Mouse (Mus musculus) midbrain, embryonic 12.5 days (tissue): ENCODE data around the gene Cacna2d3. TPM values are rescaled to one million over a fixed set of nuclear protein-coding genes. Genes with fewer than 3 reads are reported as not detected.
A peak's percentile ranks its signal among the peaks of the same experiment; 100 is the strongest.

Experiments used
- ATAC-seq: fragments of 200-750 bp; cut with Nextera tagmentation; 2 replicates; pipeline ENCODE4 v1.8.0; 2017; ENCODE audit warnings: low read depth, moderate TSS enrichment, moderate library complexity; ENCODE audit not compliant: low FRiP score
- H3K27ac ChIP-seq: fragments of 300-500 bp; sonication (generic); replicated peaks from 2 replicates; pipeline ENCODE4 v1.5.1; 2016; ENCODE audit warnings: mild to moderate bottlenecking
- H3K27me3 ChIP-seq: fragments of 300-500 bp; sonication (generic); 2 replicates; pipeline ENCODE4 v1.6.1; 2016; ENCODE audit warnings: mild to moderate bottlenecking
- H3K36me3 ChIP-seq: fragments of 300-500 bp; sonication (generic); 2 replicates; pipeline ENCODE4 v1.6.1; 2016
- H3K4me1 ChIP-seq: fragments of 300-500 bp; sonication (generic); 2 replicates; pipeline ENCODE4 v1.6.1; 2016
- H3K4me2 ChIP-seq: fragments of 300-500 bp; sonication (generic); replicated peaks from 2 replicates; pipeline ENCODE4 v1.6.1; 2016; ENCODE audit warnings: mild to moderate bottlenecking, moderate library complexity
- H3K4me3 ChIP-seq: fragments of 300-500 bp; sonication (generic); 2 replicates; pipeline ENCODE4 v1.5.1; 2016; ENCODE audit warnings: mild to moderate bottlenecking
- H3K9ac ChIP-seq: fragments of 300-500 bp; sonication (generic); replicated peaks from 2 replicates; pipeline ENCODE4 v1.6.1; 2016; ENCODE audit warnings: mild to moderate bottlenecking, moderate library complexity
- H3K9me3 ChIP-seq: fragments of 300-500 bp; sonication (generic); 2 replicates; pipeline ENCODE4 v1.6.1; 2016; ENCODE audit warnings: mild to moderate bottlenecking
- WGBS: fragments of 180-500 bp; shearing (Covaris S2); methylation state at CpG from one replicate; pipeline ENCODE4 v1.1.7; 2016; 5-methylcytosine and 5-hydroxymethylcytosine counted together
- polyA plus RNA-seq: library from polyadenylated mRNA; unstranded; fragments of >200 nt; fragmentation: Nextera tagmentation; extraction: Ambion mirVana; gene quantifications from 2 replicates; pipeline ENCODE4 v1.2.1, GENCODE M21; 2016

The Cacna2d3 gene
- polyA plus RNA-seq, 1 experiment from 2014 or later = 23.1 TPM

GRCm38 (mm10) chr14:29556152-29556551, 165.5 kb downstream of the Cacna2d3 start:
- H3K4me1 ChIP-seq = no peaks in the 10 kb centered on the region; the same call in 1 of the 2 replicates
- no peak overlapping the region for H3K9ac ChIP-seq
- WGBS = 89% methylated on average over 3 of the region's 3 CpGs
- H3K27ac ChIP-seq = no peak overlapping the region
- no peaks in the 10 kb centered on the region for H3K36me3 ChIP-seq
- H3K27me3 ChIP-seq = no peaks in the 10 kb centered on the region
- H3K9me3 ChIP-seq = no peaks in the 10 kb centered on the region
- no peak overlapping the region for H3K4me2 ChIP-seq
- H3K4me3 ChIP-seq = no peak overlapping the region
- ATAC-seq = no peak

GRCm38 (mm10) chr14:29552471-29552870, 169.2 kb downstream of the Cacna2d3 start:
- Histone ChIP-seq H3K4me2 (no peak overlapping the region), H3K27me3 (no peaks in the 10 kb centered on the region), H3K27ac (no peak overlapping the region), H3K4me1 (peaks cover 6% of the 10 kb centered on the region; the same call in 1 of the 2 replicates), H3K9ac (no peak overlapping the region), H3K9me3 (no peaks in the 10 kb centered on the region), H3K4me3 (no peak overlapping the region), H3K36me3 (no peaks in the 10 kb centered on the region)
- WGBS = 79% methylated on average over 5 of the region's 5 CpGs
- no peak for ATAC-seq

- no peak overlapping the region for H3K9ac ChIP-seq
- H3K27me3 ChIP-seq = peaks cover 2% of the 10 kb centered on the region; the same call in 1 of the 2 replicates
- no peak overlapping the region for H3K4me3 ChIP-seq
- H3K36me3 ChIP-seq = no peaks in the 10 kb centered on the region
- ATAC-seq = no peak
- H3K4me2 ChIP-seq = no peak overlapping the region
- 27% methylated on average over 5 of the region's 5 CpGs for WGBS
- no peaks in the 10 kb centered on the region for H3K9me3 ChIP-seq
- no peak overlapping the region for H3K27ac ChIP-seq
- H3K4me1 ChIP-seq = peaks cover 6% of the 10 kb centered on the region; the same call in 1 of the 2 replicates
Observed at GRCm38 (mm10) chr14:29548646-29549045, 173.0 kb downstream of the Cacna2d3 start.

- Histone ChIP-seq H3K27me3 (no peaks in the 10 kb centered on the region), H3K4me3 (no peak overlapping the region), H3K4me1 (peaks cover 9% of the 10 kb centered on the region), H3K27ac (no peak overlapping the region), H3K4me2 (no peak overlapping the region), H3K36me3 (no peaks in the 10 kb centered on the region), H3K9me3 (no peaks in the 10 kb centered on the region), H3K9ac (no peak overlapping the region)
- WGBS = 83% methylated on average over 3 of the region's 3 CpGs
- ATAC-seq = no peak
Observed at GRCm38 (mm10) chr14:29530516-29530915, 191.1 kb downstream of the Cacna2d3 start.

- Histone ChIP-seq H3K27me3 (no peaks in the 10 kb centered on the region), H3K9ac (no peak overlapping the region), H3K27ac (no peak overlapping the region), H3K4me1 (peaks cover 9% of the 10 kb centered on the region), H3K9me3 (no peaks in the 10 kb centered on the region), H3K36me3 (no peaks in the 10 kb centered on the region), H3K4me2 (no peak overlapping the region), H3K4me3 (no peak overlapping the region)
- 76% methylated on average over 10 of the region's 10 CpGs for WGBS
- ATAC-seq = no peak
Observed at GRCm38 (mm10) chr14:29528696-29529095, 193.0 kb downstream of the Cacna2d3 start.

- WGBS = 44% methylated on average over 7 of the region's 7 CpGs
- Histone ChIP-seq H3K4me1 (peaks cover 9% of the 10 kb centered on the region; the same call in 1 of the 2 replicates), H3K36me3 (no peaks in the 10 kb centered on the region), H3K4me2 (no peak overlapping the region), H3K9me3 (no peaks in the 10 kb centered on the region), H3K27me3 (no peaks in the 10 kb centered on the region), H3K4me3 (no peak overlapping the region), H3K9ac (no peak overlapping the region), H3K27ac (peak overlapping the region; percentile 8; the same call in 1 of the 2 replicates)
- ATAC-seq = no peak
Observed at GRCm38 (mm10) chr14:29519751-29520669, 201.7 kb downstream of the Cacna2d3 start.

- no peaks in the 10 kb centered on the region for H3K27me3 ChIP-seq
- ATAC-seq = no peak
- H3K4me1 ChIP-seq = peaks cover 7% of the 10 kb centered on the region; the same call in 1 of the 2 replicates
- H3K4me3 ChIP-seq = no peak overlapping the region
- H3K9ac ChIP-seq = no peak overlapping the region
- H3K27ac ChIP-seq = no peak overlapping the region
- WGBS = 31% methylated on average over 5 of the region's 5 CpGs
- no peaks in the 10 kb centered on the region for H3K36me3 ChIP-seq
- H3K9me3 ChIP-seq = no peaks in the 10 kb centered on the region
- no peak overlapping the region for H3K4me2 ChIP-seq
Observed at GRCm38 (mm10) chr14:29502667-29503066, 219.0 kb downstream of the Cacna2d3 start.

- WGBS = 74% methylated on average over 8 of the region's 8 CpGs
- Histone ChIP-seq H3K36me3 (no peaks in the 10 kb centered on the region), H3K27me3 (no peaks in the 10 kb centered on the region), H3K4me2 (no peak overlapping the region), H3K9me3 (no peaks in the 10 kb centered on the region), H3K9ac (no peak overlapping the region), H3K4me1 (peaks cover 7% of the 10 kb centered on the region; the same call in 1 of the 2 replicates), H3K27ac (no peak overlapping the region), H3K4me3 (no peak overlapping the region)
- ATAC-seq = no peak
Observed at GRCm38 (mm10) chr14:29498546-29499290, 222.9 kb downstream of the Cacna2d3 start.

- Histone ChIP-seq H3K9ac (no peak overlapping the region), H3K9me3 (no peaks in the 10 kb centered on the region), H3K4me1 (no peaks in the 10 kb centered on the region), H3K27ac (no peak overlapping the region), H3K36me3 (no peaks in the 10 kb centered on the region), H3K27me3 (no peaks in the 10 kb centered on the region), H3K4me2 (no peak overlapping the region), H3K4me3 (no peak overlapping the region)
- WGBS = 89% methylated on average over 3 of the region's 3 CpGs
- ATAC-seq = no peak
Observed at GRCm38 (mm10) chr14:29496552-29496951, 225.1 kb downstream of the Cacna2d3 start.

GRCm38 (mm10) chr14:29491786-29492185, 229.9 kb downstream of the Cacna2d3 start:
- no peak overlapping the region for H3K9ac ChIP-seq
- WGBS = 83% methylated on average over 1 of the region's 1 CpGs

GRCm38 (mm10) chr14:29485416-29485815, 236.2 kb downstream of the Cacna2d3 start:
- Histone ChIP-seq H3K36me3 (no peaks in the 10 kb centered on the region), H3K4me3 (no peak overlapping the region), H3K9ac (no peak overlapping the region), H3K4me2 (no peak overlapping the region), H3K4me1 (no peaks in the 10 kb centered on the region), H3K27ac (no peak overlapping the region), H3K9me3 (no peaks in the 10 kb centered on the region), H3K27me3 (no peaks in the 10 kb centered on the region)
- ATAC-seq = no peak
- 80% methylated on average over 1 of the region's 1 CpGs for WGBS

More at GRCm38 (mm10) chr14:29491786-29492185, 229.9 kb downstream of the Cacna2d3 start:
- Histone ChIP-seq H3K4me3 (no peak overlapping the region), H3K27ac (no peak overlapping the region), H3K9me3 (no peaks in the 10 kb centered on the region), H3K27me3 (no peaks in the 10 kb centered on the region), H3K4me2 (no peak overlapping the region), H3K36me3 (no peaks in the 10 kb centered on the region), H3K4me1 (no peaks in the 10 kb centered on the region)
- no peak for ATAC-seq
